Mouse (Mus musculus) liver, embryonic 14.5 days (tissue): ENCODE results near the gene Myh9. TPM values are rescaled to one million over a fixed set of nuclear protein-coding genes. Genes with fewer than 3 reads are reported as not detected.

Experiments
- ATAC-seq: fragments of 200-750 bp; cut with Nextera tagmentation; 2 replicates; pipeline ENCODE4 v1.8.0; 2017; ENCODE audit warnings: moderate number of reproducible peaks, mild to moderate bottlenecking, moderate library complexity; ENCODE audit not compliant: insufficient read depth
- DNase-seq, 3 experiments: peaks; one replicate each; pipeline ENCODE4 v3.0.0-alpha.2; 2012 to 2013; ENCODE audit warnings: low read depth in 3 of 3, low spot score in 3 of 3
- H3K27ac ChIP-seq: fragments of 300-500 bp; sonication (generic); 2 replicates; pipeline ENCODE4 v1.5.1; 2014; ENCODE audit warnings: moderate library complexity, mild to moderate bottlenecking, control low read depth, inconsistent platforms
- H3K27me3 ChIP-seq: fragments of 300-500 bp; sonication (generic); 2 replicates; pipeline ENCODE4 v1.6.1; 2014; ENCODE audit warnings: mild to moderate bottlenecking, low read length, moderate library complexity; ENCODE audit not compliant: control insufficient read depth, insufficient read depth
- H3K36me3 ChIP-seq: fragments of 300-500 bp; sonication (generic); replicated peaks from 2 replicates; pipeline ENCODE4 v1.6.1; 2014; ENCODE audit warnings: low read depth; ENCODE audit not compliant: control insufficient read depth, insufficient read depth
- H3K4me1 ChIP-seq, 2 experiments: fragments of 200-500 bp in 1 of 2; fragments of 300-500 bp in 1 of 2; sonication (generic) in 1 of 2; replicated peaks; 2 replicates each; pipeline ENCODE4 v1.6.1; 2012 to 2014; ENCODE audit warnings: antibody characterized with exemption in 1 of 2, inconsistent platforms in 1 of 2, low read length in 1 of 2; ENCODE audit not compliant: control insufficient read depth in 2 of 2, insufficient read depth in 2 of 2
- H3K4me2 ChIP-seq: fragments of 300-500 bp; sonication (generic); 2 replicates; pipeline ENCODE4 v1.6.1; 2014; ENCODE audit warnings: low read depth, mild to moderate bottlenecking, control low read depth, moderate library complexity
- H3K4me3 ChIP-seq, 2 experiments: fragments of 200-500 bp in 1 of 2; fragments of 300-500 bp in 1 of 2; sonication (generic) in 1 of 2; 2 replicates each; pipeline ENCODE4 v1.5.1; 2012 to 2014; ENCODE audit warnings: low read depth in 2 of 2, low read length in 2 of 2, mild to moderate bottlenecking in 2 of 2, control low read depth in 1 of 2, inconsistent platforms in 1 of 2, moderate library complexity in 1 of 2; ENCODE audit not compliant: insufficient read depth in 1 of 2
- H3K9ac ChIP-seq: fragments of 300-500 bp; sonication (generic); replicated peaks from 2 replicates; pipeline ENCODE4 v1.6.1; 2014; ENCODE audit warnings: mild to moderate bottlenecking, control low read depth, moderate library complexity
- H3K9me3 ChIP-seq: fragments of 300-500 bp; sonication (generic); 2 replicates; pipeline ENCODE4 v1.6.1; 2016; ENCODE audit warnings: low read length, mixed read lengths; ENCODE audit not compliant: control insufficient read depth
- CTCF ChIP-seq: IDR thresholded peaks from 2 replicates; pipeline ENCODE4 v1.5.1; 2016; ENCODE audit warnings: antibody characterized with exemption, low read depth, control low read depth
- EP300 ChIP-seq: IDR thresholded peaks from 2 replicates; pipeline ENCODE4 v1.6.1; 2016; ENCODE audit warnings: antibody characterized with exemption, low read depth
- WGBS: fragments of 180-500 bp; shearing (Covaris S2); extraction: QIAGEN DNeasy Blood & Tissue Kit; methylation state at CpG from one replicate; pipeline ENCODE4 v1.1.7; 2014; ENCODE audit not compliant: insufficient replicate concordance; 5-methylcytosine and 5-hydroxymethylcytosine counted together
- polyA plus RNA-seq, 2 experiments: library from polyadenylated mRNA; depleted of rRNA in 1 of 2; stranded (reverse) in 1 of 2; unstranded in 1 of 2; fragments of >200 nt; fragmentation: Nextera tagmentation in 1 of 2; extraction: Ambion mirVana in 1 of 2; gene quantifications; 2 replicates each; pipeline versions ENCODE4 v1.2.1 to v1.2.3; 2012 to 2014

Myh9 gene
- polyA plus RNA-seq, 2 experiments: 21.3 to 21.9 TPM

- Histone ChIP-seq H3K27me3 (no peaks in the 10 kb centered on the region), H3K36me3 (no peaks in the 10 kb centered on the region), H3K4me2 (no peak overlapping the region), H3K4me1 (peaks cover 0 to under 1% of the 10 kb centered on the region in 2 experiments; a peak in 1 of 4 replicates), H3K9me3 (no peaks in the 10 kb centered on the region), H3K9ac (no peak overlapping the region), H3K4me3 (no peak overlapping the region), H3K27ac (no peak overlapping the region)
- ATAC-seq (no peak), DNase-seq (no peak)
- 69% methylated on average over 22 of the region's 22 CpGs for WGBS
- TF ChIP-seq CTCF: no peak
- TF ChIP-seq EP300: no peak
These were observed 21.3 kb upstream of the Myh9 start for GRCm38 (mm10) chr15:77862991-77863972.

GRCm38 (mm10) chr15:77860081-77860665, 18.2 kb upstream of the Myh9 start:
- DNase-seq: no peak
- Histone ChIP-seq H3K9ac (no peak overlapping the region), H3K27me3 (no peaks in the 10 kb centered on the region), H3K4me3 (no peak overlapping the region), H3K27ac (no peak overlapping the region), H3K4me2 (no peak overlapping the region), H3K9me3 (no peaks in the 10 kb centered on the region), H3K36me3 (no peaks in the 10 kb centered on the region), H3K4me1 (peaks cover 0 to 23% of the 10 kb centered on the region in 2 experiments)
- WGBS: 56% methylated on average over 1 of the region's 1 CpGs
- ATAC-seq: no peak
- TF ChIP-seq CTCF (no peak), EP300 (no peak)

GRCm38 (mm10) chr15:77857662-77858156, 15.7 kb upstream of the Myh9 start:
- TF ChIP-seq CTCF: 0 out of 2 replicates have a peak, but pooled peaks have one; percentile 6
- no peak for TF ChIP-seq EP300
- ATAC-seq: peak; percentile 78
- 0 out of 2 replicates have a peak overlapping the region, but pooled peaks have one; percentile 6 for H3K9ac ChIP-seq
- peak in 1 of 3 experiments; percentile 48 for DNase-seq
- no peaks in the 10 kb centered on the region for H3K9me3 ChIP-seq
- peak overlapping the region; percentile 65 for H3K4me2 ChIP-seq
- H3K36me3 ChIP-seq: no peaks in the 10 kb centered on the region
- 10% methylated on average over 28 of the region's 28 CpGs for WGBS
- H3K27me3 ChIP-seq: no peaks in the 10 kb centered on the region
- H3K4me1 ChIP-seq: peaks cover 0 to 30% of the 10 kb centered on the region in 2 experiments
- peak overlapping the region; percentile 46 to 57 for H3K4me3 ChIP-seq
- H3K27ac ChIP-seq: no peak overlapping the region

GRCm38 (mm10) chr15:77856541-77856940, 14.6 kb upstream of the Myh9 start:
- 42% methylated on average over 5 of the region's 5 CpGs for WGBS
- DNase-seq (no peak), ATAC-seq (no peak)
- no peak for TF ChIP-seq EP300
- no peak for TF ChIP-seq CTCF
- Histone ChIP-seq H3K9me3 (no peaks in the 10 kb centered on the region), H3K4me2 (no peak overlapping the region), H3K4me3 (no peak overlapping the region), H3K9ac (no peak overlapping the region), H3K27me3 (no peaks in the 10 kb centered on the region), H3K36me3 (no peaks in the 10 kb centered on the region), H3K4me1 (peaks cover 0 to 30% of the 10 kb centered on the region in 2 experiments), H3K27ac (no peak overlapping the region)

- WGBS: 17% methylated on average over 8 of the region's 8 CpGs
These were observed 13.3 kb upstream of the Myh9 start for GRCm38 (mm10) chr15:77855301-77855700.

More at GRCm38 (mm10) chr15:77855301-77855700, 13.3 kb upstream of the Myh9 start:
- Histone ChIP-seq H3K27me3 (no peaks in the 10 kb centered on the region), H3K9me3 (no peaks in the 10 kb centered on the region), H3K27ac (no peak overlapping the region; the same call in 1 of the 2 replicates), H3K36me3 (no peaks in the 10 kb centered on the region), H3K4me1 (peaks cover 0 to 33% of the 10 kb centered on the region in 2 experiments), H3K4me3 (no peak overlapping the region), H3K9ac (no peak overlapping the region), H3K4me2 (no peak overlapping the region)
- peak; percentile 40; the same call in 1 of the 2 replicates for ATAC-seq
- DNase-seq: no peak
- TF ChIP-seq EP300: no peak
- TF ChIP-seq CTCF: no peak
